Mouse (Mus musculus) liver, adult 2 months (tissue): ENCODE data around the gene Rcn2.

Source experiments
- CTCF ChIP-seq: fragments of 200-500 bp; IDR thresholded peaks from 2 replicates; pipeline ENCODE4 v1.5.1; 2011; ENCODE audit warnings: low read depth, low read length, control low read depth
- POLR2A ChIP-seq: fragments of 200-500 bp; IDR thresholded peaks from 2 replicates; pipeline ENCODE4 v1.6.1; 2011; ENCODE audit warnings: low read length, control low read depth; ENCODE audit not compliant: insufficient read depth; ENCODE audit errors: extremely low read depth

GRCm38 (mm10) chr9:56065011-56065410 is 23.4 kb downstream of the Rcn2 start:
- TF ChIP-seq POLR2A (no peak), CTCF (no peak)
